Mouse (Mus musculus) left cerebral cortex, postnatal 36 days (tissue): Measurements from ENCODE around the gene Nt5c2. TPM values are rescaled to one million over a fixed set of nuclear protein-coding genes. Genes with fewer than 3 reads are reported as not detected.

Experiments
- DNase-seq, 2 experiments: peaks; one replicate each; pipeline ENCODE4 v3.0.0; 2021 to 2022; ENCODE audit warnings: low spot score in 2 of 2, mixed read lengths in 1 of 2
- intact Hi-C: fragments of 180-260 bp; cut with DNase I; formaldehyde crosslinking; loops from one replicate; pipeline ENCODE4 v1.15.1; 2025
- total RNA-seq, 2 experiments: library from RNA; stranded (reverse); gene quantifications; 2 replicates each; pipeline ENCODE4 v1.2.3; 2021

Nt5c2 gene
- total RNA-seq, 2 experiments from 2014 or later = 68.1 to 78.8 TPM

DNA sequence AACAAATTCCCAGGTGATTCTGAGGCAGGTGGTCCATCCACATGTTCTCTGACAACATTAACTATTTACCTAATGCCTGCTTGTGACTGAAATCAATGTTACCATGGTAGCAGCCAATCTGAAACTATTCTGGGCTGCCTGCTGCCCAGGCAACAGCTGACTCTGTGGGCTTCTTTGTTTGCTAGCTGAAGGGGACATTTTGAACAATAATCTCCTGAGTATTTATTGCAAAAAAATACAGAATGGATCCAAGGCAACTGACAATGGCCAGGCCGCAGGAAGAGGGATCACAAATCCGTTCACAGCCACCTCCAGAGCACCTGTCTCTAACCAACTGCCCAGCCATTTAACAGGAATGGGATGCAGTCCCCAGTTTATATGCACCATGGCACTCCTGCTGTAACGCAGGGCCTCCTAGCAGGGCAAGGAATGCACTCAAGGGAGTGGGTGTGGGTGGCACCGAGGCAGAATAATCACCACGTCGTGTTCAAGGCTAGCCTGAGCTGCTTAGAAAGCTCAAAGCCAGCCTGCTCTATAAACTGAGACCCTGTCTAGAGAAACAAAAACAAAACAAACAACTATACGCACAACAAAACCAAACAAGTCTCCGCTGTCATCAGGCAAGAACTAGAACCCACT is 43.8 kb downstream of the Nt5c2 start:
- no peak for DNase-seq
- intact Hi-C loops = no loop called here

DNA sequence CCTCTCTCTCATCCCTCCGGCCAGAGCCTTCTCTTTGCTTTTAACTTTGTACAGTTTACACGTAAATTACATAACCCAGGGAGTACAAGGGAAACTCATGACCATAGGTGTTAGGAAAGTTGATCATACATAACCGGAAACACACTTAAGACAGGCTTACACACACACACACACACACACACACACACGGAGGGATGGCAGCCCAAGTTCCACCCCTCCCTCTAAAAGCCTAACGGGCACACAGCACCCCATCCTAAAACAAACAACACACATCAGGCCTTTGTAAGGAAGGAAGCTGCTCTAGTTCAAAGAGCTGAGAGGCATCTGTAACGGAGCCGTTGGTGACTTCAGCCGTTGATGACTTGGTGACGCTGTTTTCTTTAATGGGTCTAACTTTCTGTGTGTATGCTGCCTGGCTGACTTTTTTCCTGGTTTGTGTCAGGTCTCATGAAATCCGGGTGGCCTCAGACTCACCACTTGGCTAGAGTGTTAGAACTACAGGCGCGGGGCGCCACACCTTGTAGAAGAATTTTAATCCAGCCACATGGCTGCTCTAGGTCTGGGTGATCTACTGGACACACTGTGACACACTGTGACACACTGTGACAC is 44.7 kb downstream of the Nt5c2 start:
- DNase-seq = no peak
- intact Hi-C loops = no loop called here

- intact Hi-C loops = no loop called here
- no peak for DNase-seq
Observed at GRCm38 (mm10) chr19:46969286-46969985, 45.5 kb downstream of the Nt5c2 start.

GRCm38 (mm10) chr19:46968833-46969232 is 46.1 kb downstream of the Nt5c2 start:
- DNase-seq = no peak
- intact Hi-C loops = no loop called here

DNA sequence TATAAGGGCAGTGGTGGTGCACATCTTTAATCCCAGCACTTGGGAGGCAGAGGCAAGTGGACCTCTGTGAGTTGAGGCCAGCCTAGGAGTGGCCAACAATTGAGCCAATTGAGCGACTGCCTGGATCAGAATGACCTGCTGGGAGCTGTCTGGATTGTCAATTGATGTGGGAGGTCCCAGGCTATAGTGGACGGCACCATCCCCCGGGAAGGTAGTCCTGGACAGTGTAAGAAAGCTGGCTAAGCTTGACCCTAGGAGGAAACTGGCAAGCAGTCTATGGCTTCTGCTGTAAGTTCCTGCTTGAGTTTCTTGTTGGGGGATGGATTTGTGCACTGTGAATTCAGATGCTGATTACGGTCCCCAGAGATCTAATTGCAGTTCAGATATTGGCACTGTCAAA is 47.1 kb downstream of the Nt5c2 start:
- intact Hi-C loops = no loop called here
- no peak for DNase-seq

GRCm38 (mm10) chr19:46966330-46966729 is 48.6 kb downstream of the Nt5c2 start:
- DNase-seq = no peak
- intact Hi-C loops = no loop called here

DNA sequence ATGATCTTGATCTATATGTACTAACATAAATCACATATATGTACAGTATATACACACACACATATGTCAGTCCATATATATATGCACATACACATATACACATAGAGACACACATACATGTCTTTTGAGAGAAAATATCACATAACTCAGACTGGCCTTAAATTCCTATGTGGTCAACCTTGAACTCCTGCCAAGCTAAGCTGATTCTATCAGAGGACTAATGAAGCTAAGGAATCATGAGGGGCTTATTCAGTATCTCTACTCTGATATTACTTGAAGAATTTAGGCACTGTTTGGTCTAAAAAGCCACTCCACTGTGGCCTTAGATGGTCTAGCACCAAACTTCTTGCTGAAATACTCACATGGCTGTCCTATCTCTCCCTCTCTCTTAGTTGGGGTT is 49.5 kb downstream of the Nt5c2 start:
- intact Hi-C loops = no loop called here
- DNase-seq = no peak

GRCm38 (mm10) chr19:46964353-46964752 is 50.6 kb downstream of the Nt5c2 start:
- intact Hi-C loops = loop anchor here (5.0 kb wide), 1 partner anchor 37 kb away; no protein-coding TSS in a partner anchor
- DNase-seq = no peak

- no peak for DNase-seq
- intact Hi-C loops = loop anchor here (5.0 kb wide), 1 partner anchor 36 kb away; no protein-coding TSS in a partner anchor
Observed at GRCm38 (mm10) chr19:46963440-46963839, 51.5 kb downstream of the Nt5c2 start.

DNA sequence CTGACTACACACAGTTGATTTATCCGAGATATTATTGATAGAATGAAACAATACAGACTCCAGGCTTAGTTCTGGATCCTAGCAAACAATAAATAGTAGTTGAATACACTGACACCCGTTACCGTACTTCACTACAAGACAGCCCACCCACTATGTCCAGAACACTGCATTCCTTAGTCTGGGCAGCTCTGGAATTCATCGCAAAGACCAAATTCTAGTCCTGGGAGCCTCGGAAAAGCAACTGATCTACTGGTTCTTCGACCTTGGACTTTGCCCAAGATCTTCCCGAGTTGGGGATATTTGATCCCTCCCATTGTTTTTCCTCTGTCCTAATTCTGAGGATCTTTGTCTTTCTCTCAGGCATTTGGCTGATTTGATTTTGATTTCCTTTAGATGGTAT is 52.1 kb downstream of the Nt5c2 start:
- no peak for DNase-seq
- intact Hi-C loops = loop anchor here (5.0 kb wide), 1 partner anchor 36 kb away; no protein-coding TSS in a partner anchor

DNA sequence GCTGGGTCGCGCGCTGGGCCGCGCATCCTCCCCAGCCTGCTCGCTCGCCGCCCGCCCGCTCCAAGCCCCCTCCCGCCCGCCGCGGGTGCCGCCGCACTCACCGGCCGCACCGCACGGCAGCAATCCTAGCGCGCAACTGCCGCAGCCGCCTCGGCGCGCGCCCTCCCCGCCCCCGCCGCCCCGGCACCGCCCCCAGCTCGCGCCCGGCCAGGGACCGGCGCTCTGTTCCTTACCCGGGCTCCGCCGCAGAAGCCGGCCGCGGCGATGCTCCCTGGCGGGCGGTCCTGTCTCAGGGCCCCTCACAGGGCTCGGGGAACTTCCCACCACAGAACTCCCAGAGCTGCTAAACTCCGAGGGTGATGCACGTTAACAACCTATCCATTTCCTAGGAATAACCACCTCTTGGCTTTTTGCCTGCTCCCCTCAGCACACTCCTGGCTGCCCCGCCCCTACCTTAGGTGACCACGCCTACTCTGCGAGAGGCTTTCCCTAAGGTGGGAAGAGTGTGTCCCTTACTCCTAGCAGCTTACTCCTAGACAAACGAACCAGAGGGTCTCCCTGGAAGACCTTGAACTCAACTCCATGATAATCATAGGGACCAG is 52.7 kb downstream of the Nt5c2 start:
- DNase-seq = peak; percentile 55 to 67
- intact Hi-C loops = loop anchor here (5.0 kb wide), 1 partner anchor 35 kb away; no protein-coding TSS in a partner anchor

GRCm38 (mm10) chr19:46961652-46962051 is 53.3 kb downstream of the Nt5c2 start:
- intact Hi-C loops = loop anchor here (2.0 to 5.0 kb wide), 2 partner anchors 34 to 53 kb away; no protein-coding TSS in a partner anchor

DNA sequence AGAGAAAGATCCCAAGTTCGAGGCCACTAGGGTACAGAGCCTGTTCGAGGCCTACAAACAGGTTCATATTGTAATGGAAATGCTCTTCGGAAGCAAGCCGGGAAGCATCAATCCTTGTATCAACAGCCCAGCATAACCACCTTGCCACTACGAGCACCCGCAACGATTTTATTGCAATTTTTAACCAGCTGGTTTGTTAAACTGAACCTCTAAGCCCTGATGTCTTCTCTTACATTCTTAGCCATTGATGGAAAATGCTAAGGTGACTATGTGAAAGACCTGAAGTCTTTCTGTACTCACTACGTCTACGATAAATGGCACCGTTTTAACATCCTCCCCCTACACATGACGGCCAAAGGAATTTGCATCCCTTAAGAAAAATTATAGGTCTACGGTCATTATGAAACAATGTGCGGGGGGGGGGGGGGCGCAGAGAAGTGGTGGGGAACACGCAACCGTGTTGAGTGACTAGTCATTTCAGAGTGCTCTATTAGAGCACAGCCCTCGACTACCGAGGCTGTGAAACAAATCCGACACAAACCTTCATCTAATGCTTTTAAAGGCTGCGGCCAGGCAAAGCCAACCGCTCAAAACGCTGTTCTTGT is 53.8 kb downstream of the Nt5c2 start:
- intact Hi-C loops = loop anchor here (2.0 to 5.0 kb wide), 2 partner anchors 34 to 52 kb away; no protein-coding TSS in a partner anchor

More at GRCm38 (mm10) chr19:46961652-46962051, 53.3 kb downstream of the Nt5c2 start:
- peak; percentile 87 for DNase-seq

GRCm38 (mm10) chr19:46960101-46961046 is 54.6 kb downstream of the Nt5c2 start:
- DNase-seq = peak in 1 of 2 experiments; percentile 50
- intact Hi-C loops = loop anchor here (2.0 to 5.0 kb wide), 2 partner anchors 33 to 52 kb away; no protein-coding TSS in a partner anchor

More for the DNA sequence above, 53.8 kb downstream of the Nt5c2 start:
- no peak for DNase-seq

DNA sequence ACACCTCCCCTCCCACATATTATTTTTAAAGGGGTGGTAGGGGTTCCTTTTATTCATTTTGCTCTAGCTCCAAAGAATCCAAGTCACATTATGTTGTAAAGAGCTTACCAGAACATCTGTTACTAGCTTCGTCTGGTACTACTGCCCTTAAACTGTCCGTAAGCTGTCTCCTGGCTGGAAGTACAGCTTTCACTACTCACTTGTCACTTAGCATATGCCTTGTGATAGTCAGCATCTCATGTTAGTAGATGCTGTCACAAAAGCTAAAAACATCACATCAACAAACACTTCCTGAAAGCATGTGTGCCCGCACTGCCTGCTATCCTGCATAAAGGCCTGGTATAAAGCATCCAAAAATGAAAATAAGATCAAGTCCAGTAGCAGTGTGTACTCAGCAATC is 55.4 kb downstream of the Nt5c2 start:
- no peak for DNase-seq
- intact Hi-C loops = no loop called here

- intact Hi-C loops = no loop called here
- no peak for DNase-seq
Observed at GRCm38 (mm10) chr19:46958566-46958965, 56.4 kb downstream of the Nt5c2 start.

- no peak for DNase-seq
Observed at GRCm38 (mm10) chr19:46957971-46958370, 57.0 kb downstream of the Nt5c2 start.

DNA sequence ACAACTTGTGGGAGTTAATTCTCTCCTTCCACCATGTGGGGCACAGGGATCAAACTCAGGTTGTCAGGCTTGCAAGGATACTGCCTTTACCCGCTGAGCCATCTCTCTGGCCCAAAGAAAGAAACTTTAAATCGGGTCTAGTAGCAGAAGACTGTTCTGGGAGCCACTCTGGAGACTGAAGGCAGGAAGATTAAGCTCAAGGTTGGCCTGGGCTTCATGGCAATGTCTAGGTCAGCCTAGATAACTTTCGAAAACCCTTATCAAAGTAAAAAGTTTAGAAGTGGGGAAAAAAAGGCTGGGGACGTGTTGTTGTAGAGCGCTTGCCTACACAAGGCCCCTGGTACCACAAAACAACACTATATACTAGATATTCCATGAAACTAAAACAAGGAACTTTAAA is 58.0 kb downstream of the Nt5c2 start:
- DNase-seq = no peak
- intact Hi-C loops = no loop called here

More at GRCm38 (mm10) chr19:46957971-46958370, 57.0 kb downstream of the Nt5c2 start:
- intact Hi-C loops = no loop called here
